Mouse (Mus musculus) adrenal gland (tissue): Measurements from ENCODE around the gene Scfd2.

ENCODE experiments used
- intact Hi-C: fragments of 180-260 bp; cut with DNase I; formaldehyde crosslinking; loops from one replicate; pipeline ENCODE4 v1.15.1; 2025

Gene Scfd2

DNA sequence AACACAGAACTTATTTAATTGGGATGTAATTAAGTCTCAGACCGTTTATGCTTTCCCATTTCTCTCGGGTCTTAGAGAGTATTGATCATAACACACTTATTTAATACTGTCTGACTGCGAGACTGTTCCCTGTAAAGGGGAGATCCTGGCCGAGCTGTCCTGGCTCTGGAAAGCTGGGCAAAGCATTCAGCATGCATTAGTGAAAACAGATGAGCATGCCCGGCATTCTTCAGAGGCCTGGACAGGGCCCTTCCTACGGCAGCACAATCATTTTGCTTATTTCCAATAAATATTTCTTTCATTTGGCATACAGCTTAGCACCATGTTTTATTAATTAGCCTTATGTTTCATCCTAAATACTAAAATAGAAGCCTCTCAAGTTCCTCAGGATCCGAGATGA lies 245.8 kb downstream of the Scfd2 start:
- intact Hi-C loops, result loop anchor here (10.0 kb wide), 1 partner anchor 531 kb away; no protein-coding TSS in a partner anchor

DNA sequence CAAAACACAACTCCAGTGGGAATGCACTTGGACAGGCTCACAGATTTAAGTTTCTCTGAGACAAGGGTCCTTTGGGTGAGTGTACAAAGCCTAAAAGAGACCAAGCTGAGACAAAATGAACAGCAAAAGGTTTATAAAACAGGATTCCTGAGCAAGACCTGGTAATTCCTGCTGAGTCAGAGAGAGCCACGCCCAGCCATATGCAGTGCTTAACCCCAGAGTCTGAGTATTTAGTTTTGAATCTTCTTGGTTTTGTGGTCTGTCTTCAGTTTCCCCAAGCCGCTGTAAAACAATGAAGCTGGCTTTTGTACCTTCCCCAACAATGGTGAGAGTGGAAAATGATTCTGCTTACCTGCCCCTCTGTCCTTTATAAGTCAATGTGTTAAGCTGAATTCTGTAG lies 246.3 kb downstream of the Scfd2 start:
- intact Hi-C loops, result loop anchor here (10.0 kb wide), 1 partner anchor 530 kb away; no protein-coding TSS in a partner anchor

DNA sequence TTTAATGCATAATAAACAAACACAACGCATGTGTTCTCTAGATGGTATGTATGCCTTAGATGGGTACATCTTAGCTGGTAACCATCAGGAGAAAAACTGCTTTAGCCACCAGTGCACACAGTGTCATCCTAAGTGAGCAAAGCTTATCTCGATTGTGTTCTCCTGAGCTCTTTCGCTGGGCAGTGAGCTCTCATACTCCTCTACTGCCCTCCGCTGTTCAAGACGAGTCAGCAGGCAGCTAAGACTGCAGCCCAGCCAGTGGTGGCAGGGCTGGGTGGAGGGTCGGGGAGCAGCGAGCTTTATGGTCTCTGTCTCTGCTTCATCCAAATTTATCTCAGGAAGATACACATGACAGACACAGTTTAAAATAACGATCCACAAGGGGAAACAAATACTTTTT lies 248.0 kb downstream of the Scfd2 start:
- intact Hi-C loops, result loop anchor here (2.0 to 10.0 kb wide), 4 partner anchors 291 to 597 kb away; no protein-coding TSS in a partner anchor

DNA sequence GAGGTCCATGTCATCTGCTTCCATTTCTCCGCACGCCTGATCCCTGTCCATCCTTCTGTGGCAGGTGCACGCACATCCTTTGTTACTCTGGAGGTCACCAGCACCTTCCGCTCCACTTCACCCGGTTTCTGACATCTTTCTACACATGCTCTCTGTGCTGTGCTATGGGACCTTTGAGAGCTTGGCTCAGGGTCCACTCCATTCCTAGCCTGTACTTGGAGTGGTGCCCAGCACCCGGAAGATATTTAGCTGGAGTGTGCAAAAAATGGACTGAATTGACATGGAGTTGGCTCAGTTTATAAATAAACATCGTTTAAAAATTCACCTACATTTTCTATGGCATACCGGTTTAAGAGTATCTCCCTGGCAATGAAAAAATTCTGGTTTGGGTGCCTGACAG lies 250.1 kb downstream of the Scfd2 start:
- intact Hi-C loops, result loop anchor here (5.0 to 10.0 kb wide), 3 partner anchors 289 to 527 kb away; no protein-coding TSS in a partner anchor

DNA sequence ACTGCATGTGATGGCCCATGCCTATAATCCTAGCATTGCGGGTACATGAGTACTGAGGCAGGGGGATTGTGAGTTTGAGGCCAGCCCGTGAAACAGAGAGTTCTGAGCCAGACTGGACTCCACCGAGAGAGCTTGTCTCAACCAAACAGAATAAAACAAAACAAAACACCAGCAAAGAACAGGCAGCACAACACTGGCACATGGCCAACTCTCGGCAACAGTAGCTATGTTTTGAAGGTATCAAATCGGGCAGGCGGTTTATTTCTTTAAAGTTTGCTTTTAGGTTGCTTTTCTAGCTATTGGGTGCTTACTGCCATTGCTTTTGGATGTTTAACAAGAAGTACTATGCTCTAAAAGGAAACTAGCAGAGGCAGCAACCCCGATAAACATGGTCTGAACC lies 251.9 kb downstream of the Scfd2 start:
- intact Hi-C loops, result loop anchor here (5.0 to 10.0 kb wide), 5 partner anchors 205 to 525 kb away; no protein-coding TSS in a partner anchor

DNA sequence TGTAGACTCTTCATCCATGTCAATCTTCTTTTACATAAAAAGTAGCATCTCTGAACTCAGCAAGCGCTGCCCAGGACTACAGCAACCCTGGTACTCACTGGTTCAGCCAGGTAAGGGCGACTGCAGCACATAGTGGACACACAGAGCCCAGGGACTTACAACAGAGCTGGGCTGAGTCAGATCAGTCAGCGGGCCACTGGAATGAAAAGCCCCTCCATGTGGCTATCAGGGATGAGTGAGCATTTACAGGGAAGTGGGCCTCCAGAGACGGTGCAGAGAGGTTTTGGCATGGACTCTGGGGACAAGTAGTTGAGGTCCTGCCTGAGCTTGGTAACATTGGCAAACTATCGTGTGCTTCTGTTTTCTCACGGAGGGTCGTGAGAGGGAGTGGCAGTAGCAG lies 253.1 kb downstream of the Scfd2 start:
- intact Hi-C loops, result loop anchor here (5.0 to 10.0 kb wide), 2 partner anchors 204 to 341 kb away; no protein-coding TSS in a partner anchor

DNA sequence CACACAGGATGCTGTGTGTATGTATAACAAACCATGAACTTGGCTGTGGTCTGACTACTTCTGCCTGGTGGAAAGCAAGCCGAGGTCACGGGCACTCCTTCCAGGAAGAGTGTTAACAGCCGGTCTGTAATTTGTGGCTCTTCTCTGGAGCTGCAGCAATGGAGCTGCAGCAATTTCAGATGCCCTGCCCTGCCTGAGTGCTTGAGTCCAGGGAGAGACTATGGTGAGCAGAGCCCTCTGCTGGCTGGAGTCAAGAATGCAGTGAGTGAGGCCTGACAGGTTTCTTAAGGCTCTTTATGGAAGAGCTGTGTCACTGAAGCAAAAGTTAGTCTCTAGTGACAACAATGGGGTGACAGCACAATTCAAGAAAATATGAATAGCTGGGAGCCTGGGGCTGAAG lies 253.8 kb downstream of the Scfd2 start:
- intact Hi-C loops, result loop anchor here (5.0 to 10.0 kb wide), 2 partner anchors 203 to 340 kb away; no protein-coding TSS in a partner anchor

DNA sequence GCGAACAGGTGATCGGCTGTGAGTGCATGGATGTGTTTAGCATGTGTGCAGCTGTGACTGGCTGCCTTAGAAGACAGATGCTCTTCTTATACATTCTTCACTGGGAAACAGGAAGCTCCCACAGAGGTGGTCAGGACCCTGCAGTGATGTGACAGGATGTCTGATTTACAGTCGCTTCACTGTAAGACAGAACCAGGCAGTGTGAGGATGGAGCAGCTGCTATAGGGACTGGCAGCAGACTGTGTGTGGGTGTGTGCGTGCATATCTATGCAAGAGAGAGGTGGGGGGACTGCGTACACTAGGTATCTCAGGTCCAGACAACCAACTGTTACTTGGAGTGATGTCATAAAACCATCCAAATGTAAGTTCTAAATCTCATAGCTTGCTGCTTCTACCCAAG lies 254.3 kb downstream of the Scfd2 start:
- intact Hi-C loops, result loop anchor here (5.0 to 10.0 kb wide), 2 partner anchors 202 to 340 kb away; no protein-coding TSS in a partner anchor

DNA sequence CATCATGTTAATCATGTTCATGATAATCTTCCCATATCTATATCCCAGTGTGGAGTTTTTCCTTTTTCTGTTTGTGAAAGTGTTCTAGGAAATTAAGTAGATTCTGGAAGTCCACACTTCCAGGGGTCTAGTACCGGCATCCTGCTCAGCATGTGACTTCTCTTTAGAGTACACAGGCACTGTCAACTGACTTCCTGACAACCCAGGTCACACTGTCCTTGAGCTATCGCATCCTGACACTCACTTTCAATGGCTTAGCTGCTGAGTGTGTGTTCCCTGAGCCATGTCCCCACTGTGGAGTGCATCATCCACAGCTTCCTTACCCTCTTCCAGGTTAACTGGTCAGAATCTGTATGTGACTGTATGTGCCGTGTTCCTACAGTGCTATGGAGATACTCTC lies 258.2 kb downstream of the Scfd2 start:
- intact Hi-C loops, result loop anchor here (10.0 kb wide), 1 partner anchor 199 kb away; no protein-coding TSS in a partner anchor

DNA sequence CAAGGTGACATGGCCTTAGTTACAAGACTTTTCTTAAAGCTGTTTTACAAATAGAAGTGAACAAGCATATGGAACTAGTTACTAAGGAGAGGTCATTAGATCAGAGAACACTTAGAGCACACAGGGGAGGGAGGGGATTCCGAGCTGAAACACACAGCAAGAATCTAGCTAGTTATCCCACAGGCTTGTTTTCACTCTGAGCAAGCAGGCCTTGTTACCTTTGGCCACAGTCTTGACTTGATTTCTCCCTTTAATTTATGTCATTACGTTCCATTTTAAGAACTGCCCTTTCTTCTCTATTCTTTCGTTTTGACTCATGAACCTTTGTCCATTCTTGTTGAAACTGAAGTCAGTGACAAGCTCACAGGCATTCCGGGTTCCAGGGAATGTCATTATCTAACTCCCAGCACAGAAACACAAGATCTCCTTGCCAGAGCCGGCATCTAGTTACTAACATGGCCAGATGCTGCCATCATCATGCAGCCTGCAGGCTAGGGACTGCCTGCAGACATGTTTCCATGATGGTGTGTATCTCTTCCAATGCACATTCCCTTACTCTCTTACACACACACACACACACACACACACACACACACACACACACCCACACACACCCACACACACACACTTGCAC lies 263.7 kb downstream of the Scfd2 start:
- intact Hi-C loops, result no loop called here

DNA sequence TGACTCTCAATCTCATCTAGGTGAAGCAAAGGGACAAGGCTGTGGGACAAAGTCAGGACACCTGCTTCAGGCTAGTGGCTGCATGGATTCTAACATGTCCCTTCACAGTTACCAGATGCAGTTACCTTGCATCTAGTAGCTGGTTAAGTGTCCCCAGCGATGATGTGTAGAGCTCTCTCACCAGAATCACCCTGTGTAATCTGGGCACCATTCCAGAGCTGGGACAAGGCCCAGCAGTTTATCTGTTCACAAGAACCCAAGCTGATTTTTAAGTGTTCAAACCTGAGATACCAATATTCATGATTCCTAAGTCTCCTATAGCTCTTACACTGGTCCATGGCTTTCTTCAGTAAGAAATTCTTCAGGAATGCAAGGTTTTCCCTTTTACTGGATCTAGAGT lies 264.4 kb downstream of the Scfd2 start:
- intact Hi-C loops, result no loop called here

DNA sequence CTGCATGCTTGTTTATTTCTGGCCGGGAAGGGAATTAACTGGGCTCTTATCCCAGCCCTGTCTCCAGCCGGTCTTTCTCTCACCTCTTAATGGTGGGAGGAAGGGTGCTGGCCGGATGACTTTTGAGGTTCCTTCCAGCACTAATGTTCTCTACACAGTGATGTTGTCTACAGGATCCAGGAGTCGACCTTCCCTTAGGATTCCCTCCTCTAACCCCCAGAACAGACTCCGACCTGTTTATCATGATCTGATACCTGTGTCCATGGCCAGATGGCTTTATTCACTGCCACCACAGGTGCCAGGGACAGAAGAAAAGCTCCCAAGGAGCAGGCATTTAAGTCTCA lies 265.1 kb downstream of the Scfd2 start:
- intact Hi-C loops, result no loop called here

DNA sequence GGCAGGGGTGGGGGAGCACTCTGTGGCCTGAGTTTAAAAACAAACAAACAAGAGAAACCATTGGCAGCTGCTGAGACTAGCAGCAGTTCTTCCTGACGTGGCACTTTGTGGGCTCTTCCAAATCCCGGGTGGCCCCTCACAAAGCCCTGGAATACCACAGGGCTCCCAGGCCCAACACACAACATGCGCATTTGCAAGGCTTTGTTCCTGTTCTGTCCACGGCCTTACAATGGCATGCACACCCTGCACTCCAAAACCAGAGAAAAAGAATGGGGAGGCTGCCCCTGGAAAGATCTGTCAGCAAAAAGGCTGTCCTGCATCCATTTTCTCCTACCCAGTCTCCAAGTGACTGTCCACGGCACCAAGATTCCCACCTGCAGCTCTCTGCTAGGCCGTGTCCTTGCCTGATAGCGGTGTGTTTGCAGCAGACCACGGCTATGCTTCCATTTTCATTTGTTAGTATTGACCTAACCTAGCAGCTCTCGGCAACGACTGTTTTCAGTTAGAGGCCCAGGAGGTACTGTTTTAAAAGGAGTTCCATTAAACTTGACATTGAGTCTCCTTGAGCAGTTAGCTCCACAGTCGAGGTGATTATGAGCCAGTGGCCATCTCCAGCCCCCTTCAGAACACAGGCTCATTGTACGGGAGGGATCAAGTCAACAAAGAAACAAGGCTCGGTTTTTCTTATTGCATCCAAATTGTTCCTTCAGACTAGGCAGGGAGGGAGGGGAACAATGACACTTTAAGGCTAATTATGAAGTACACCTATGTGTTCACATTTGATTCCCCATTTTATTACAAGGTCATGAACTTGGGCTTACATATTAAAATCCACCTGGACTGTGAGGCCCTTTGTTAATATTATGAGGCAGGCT lies 265.7 kb downstream of the Scfd2 start:
- intact Hi-C loops, result no loop called here

DNA sequence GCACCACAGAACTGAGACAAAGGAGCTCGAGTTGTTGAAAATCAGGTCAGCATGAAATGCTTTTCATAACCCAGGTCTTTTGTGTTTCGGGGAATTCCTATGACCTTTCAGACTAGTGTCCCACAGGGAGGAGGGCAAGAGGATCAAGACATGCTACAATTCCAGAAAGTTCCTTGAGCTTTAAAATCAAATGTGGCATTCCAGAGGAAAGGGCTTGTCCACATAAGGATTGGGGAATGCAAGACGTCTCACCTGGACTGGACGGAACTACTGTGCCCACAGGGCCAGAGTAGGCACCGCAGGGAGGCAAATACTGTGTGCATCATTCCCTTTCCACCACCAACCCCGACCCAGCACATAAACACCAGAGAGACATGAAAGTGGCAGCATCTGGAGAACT lies 266.4 kb downstream of the Scfd2 start:
- intact Hi-C loops, result no loop called here

DNA sequence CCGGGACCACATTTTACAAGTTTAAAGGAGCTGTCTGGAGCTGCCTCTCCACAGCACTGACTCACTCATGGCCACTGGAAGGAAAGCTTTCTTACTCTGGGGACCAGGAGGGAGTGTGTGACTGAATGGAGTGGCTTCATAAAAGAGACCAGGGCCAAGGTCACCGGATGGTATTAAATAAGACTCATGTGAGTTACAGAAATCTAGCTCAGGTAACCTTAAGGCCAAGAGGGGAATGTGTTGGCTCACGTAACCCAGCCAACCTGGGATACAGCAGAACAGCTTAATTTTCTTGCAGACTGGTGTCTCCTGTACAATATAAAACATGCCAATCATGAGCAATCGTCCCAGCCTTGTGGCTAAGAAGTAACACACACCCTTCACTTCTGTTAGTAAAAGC lies 267.0 kb downstream of the Scfd2 start:
- intact Hi-C loops, result loop anchor here (5.0 kb wide), 1 partner anchor 67 kb away; the partner anchor contains the start of gene Rasl11b

DNA sequence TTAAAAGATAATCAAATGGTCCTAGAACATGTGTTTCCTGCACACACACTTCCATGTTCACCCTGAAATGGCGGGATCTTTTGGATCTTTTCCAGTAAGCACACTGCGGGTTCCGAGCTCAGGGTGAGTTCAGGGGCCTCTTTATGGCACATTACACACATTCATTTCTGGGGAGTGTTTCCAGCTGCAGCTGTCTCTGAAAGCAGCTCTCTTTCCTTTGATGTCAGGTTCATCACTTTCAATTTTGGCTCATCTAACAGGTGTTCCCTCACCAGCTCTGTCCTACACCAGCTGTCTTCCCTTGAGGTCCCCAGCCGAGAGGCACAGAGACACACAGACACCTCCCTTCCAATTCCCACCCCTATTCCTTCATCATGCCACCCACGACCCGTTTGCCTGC lies 270.5 kb downstream of the Scfd2 start:
- intact Hi-C loops, result loop anchor here (5.0 kb wide), 1 partner anchor 64 kb away; the partner anchor contains the start of gene Rasl11b

DNA sequence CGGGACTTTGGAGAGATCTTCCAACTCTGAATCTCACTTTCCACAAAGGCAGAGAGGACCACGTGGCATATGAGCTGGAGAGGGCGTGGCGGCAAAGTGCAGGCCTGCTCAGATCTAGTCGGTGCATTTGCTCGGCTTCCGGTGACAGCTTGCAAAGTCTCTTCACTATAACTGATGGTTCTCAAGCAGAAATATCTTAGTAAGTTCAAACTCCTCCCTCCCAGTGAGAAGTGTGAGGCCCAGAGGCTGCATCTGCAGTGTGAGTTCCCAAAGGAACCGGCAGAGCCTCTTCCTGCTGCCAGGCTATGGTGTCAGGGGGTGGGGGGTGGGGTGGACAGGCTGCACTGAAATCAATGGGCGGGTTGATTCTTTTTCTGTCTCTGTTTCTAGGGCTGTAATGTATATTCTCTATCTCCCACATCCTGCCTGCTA lies 271.2 kb downstream of the Scfd2 start:
- intact Hi-C loops, result loop anchor here (5.0 kb wide), 1 partner anchor 63 kb away; the partner anchor contains the start of gene Rasl11b

DNA sequence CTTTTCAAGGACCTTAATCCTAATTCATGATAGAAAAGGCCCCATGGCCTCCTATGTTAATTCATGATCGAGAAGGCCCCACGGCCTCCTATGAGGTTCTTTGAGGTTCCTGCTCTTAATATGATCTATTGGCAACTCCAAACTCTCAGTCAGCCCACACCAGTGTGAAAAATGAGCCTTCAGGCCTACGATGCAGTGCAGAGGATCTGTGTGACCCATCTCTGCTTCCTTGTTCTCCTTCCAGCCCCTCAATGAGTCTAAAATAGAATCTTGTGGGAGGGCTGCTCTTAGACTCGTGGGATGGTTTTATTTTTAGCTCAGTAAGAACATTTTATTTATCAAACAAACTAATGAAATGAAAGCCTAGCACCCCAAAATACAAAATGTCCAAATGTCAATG lies 274.9 kb downstream of the Scfd2 start:
- intact Hi-C loops, result no loop called here

DNA sequence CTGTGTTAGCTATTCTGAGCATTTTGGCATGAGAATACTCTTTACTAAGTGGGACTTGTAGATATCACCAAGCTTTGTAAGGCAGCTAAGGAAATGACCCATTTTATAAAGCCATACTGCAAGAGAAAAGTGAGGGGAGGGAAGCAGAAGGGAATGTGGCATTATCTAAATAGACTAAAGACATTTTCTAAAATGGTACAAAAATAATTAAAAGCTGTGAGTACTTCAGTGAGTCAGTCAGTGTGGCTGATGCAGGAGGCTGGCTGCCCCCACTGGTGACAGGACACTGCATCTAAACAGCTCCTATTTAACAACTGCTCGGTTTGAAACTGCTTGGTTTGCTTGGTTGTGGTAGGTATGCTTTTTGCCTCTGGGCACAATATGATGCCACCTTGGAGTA lies 276.6 kb downstream of the Scfd2 start:
- intact Hi-C loops, result no loop called here

DNA sequence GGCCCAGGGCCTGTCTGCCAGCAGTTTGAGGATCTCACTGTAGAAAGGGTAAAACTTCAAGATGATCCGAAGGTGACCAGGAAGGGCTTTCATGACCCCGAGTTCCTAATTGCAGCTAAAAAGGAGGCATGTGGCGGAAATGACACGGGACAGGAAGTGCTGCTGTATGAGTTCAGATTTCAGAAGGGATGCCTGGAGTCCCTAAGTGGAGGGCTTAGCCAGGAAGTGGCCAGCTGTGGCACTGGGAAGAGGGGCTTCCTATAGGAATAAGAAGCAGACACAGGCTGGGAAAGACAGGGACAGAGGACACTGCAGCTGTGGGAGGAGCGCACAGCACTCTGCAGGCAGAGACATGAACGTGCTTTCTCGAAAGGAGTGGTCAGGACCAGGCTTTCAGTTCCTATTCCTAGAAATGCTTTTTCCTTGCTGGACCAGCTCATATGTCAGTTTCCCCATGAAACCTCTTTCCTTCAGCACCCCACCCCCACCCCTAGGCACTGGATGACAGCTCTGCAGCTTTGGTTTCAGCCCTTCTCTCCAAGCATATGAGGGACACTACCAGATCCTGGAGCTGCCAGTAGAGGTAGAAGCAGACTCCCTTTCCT lies 277.7 kb downstream of the Scfd2 start:
- intact Hi-C loops, result no loop called here

DNA sequence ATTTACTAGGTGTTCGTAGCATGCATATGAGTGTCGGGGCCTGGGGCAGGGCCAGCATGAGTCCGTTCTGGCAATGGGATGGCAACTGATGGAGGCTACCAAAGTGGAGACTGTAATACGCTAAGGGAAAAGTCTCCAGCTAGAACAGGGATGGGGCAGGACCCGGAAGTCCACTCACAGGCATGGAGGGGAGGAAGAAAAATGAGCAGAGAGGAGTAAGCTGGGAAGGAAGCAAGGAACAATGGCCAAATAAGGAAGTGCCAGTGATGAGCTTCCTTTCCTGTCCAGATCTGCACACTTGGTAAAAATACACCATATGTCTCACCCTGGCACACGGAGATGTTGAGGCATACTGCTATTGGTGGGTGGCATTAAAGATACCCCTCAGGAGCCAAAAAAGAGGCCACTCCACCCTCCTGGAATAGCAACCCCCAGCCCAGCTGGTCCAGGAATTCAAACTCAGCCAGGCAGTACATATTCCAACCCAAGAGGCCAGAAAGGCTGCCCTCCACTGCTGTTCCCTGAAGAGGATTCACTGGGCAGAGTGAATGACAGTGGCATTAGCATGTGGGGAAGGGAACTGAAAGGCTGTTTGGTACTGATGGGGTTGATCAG lies 278.8 kb downstream of the Scfd2 start:
- intact Hi-C loops, result no loop called here
